ENCODE assay signal across 11 mouse cellular contexts in genomic region chr5:73244403-73244802, GRCm38 (mm10). TPM values are rescaled to one million over a fixed set of nuclear protein-coding genes. Genes with fewer than 3 reads are reported as not detected.
DNase-seq lines count a peak whose midpoint lies in the region; TF ChIP-seq lines count a peak whose summit lies in the region.
"Had no signal": no experiment of that assay in that cellular context is flagged by ENCODE, and none has a peak within 500 bp of the region (broad histone marks: within the 10 kb centered on the region; RNA-seq: fewer than 3 reads in every experiment).

No protein-coding gene starts in this region.

- no peak overlapping the region for H3K27ac ChIP-seq in heart, embryonic 10.5 days
- no peak overlapping the region for H3K27ac ChIP-seq in kidney, adult 2 months (ENCODE audit: insufficient read depth, low read depth, low read length)
- H3K27ac ChIP-seq: heart, adult 2 months; limb, embryonic 13.5 days had no signal

- H3K36me3 ChIP-seq in heart, embryonic 10.5 days, result peaks cover 2% of the 10 kb centered on the region; the same call in 1 of the 2 replicates
- H3K36me3 ChIP-seq in kidney, adult 2 months (ENCODE audit: control insufficient read depth, insufficient read depth, low read length), result no peaks in the 10 kb centered on the region
- H3K36me3 ChIP-seq: limb, embryonic 13.5 days had no signal

- peak; percentile 39 to 49 for DNase-seq in heart, postnatal 10 days
- no peak for DNase-seq in heart, embryonic 10.5 days (ENCODE audit: low spot score)
- peak; percentile 32 for DNase-seq in right cerebral cortex, postnatal 14 days
- no peak for DNase-seq in right cerebral cortex, postnatal 36 days (ENCODE audit: low spot score in 2 of 2)
- peak; percentile 65 for DNase-seq in lung, postnatal 14 days
- DNase-seq in kidney, adult 18-20 months, result no peak
- DNase-seq in kidney, adult 2 months, result no peak
- DNase-seq: heart, adult 2 months; kidney, adult 9 months; layer of hippocampus, adult 9-11 months had no signal

- H3K9me3 ChIP-seq in heart, embryonic 10.5 days, result no peaks in the 10 kb centered on the region
- H3K9me3 ChIP-seq: limb, embryonic 13.5 days had no signal

- H3K4me3 ChIP-seq in heart, embryonic 10.5 days, result no peak overlapping the region
- H3K4me3 ChIP-seq in kidney, adult 2 months (ENCODE audit: insufficient read depth, low read depth, low read length), result no peak overlapping the region
- H3K4me3 ChIP-seq: heart, adult 2 months; limb, embryonic 13.5 days had no signal

- TF ChIP-seq POLR2A in kidney, adult 2 months (IDR thresholded peaks at IDR 0.05; ENCODE audit: low read depth, low read length), result no peak

- no peaks in the 10 kb centered on the region for H3K27me3 ChIP-seq in heart, embryonic 10.5 days (ENCODE audit: insufficient read depth, poor library complexity, severe bottlenecking)
- no peaks in the 10 kb centered on the region for H3K27me3 ChIP-seq in kidney, adult 2 months (replicated peaks; ENCODE audit: control insufficient read depth, insufficient read depth, low read length)
- H3K27me3 ChIP-seq: limb, embryonic 13.5 days had no signal

- WGBS in heart, embryonic 10.5 days, result 80% methylated on average over 13 of the region's 13 CpGs
- 80% methylated on average over 13 of the region's 13 CpGs for WGBS in kidney, adult 2 months

- TF ChIP-seq CTCF in kidney, adult 2 months (conservative IDR thresholded peaks at IDR 0.05; ENCODE audit: insufficient read depth, insufficient read length, low read depth, low read length), result no peak

- intact Hi-C loops in heart, postnatal 10 days (cut with DNase I), result no loop called here

- H3K4me1 ChIP-seq in heart, embryonic 10.5 days, result peaks cover 27% of the 10 kb centered on the region
- H3K4me1 ChIP-seq in kidney, adult 2 months (ENCODE audit: control insufficient read depth, insufficient read depth, low read length), result no peaks in the 10 kb centered on the region

RNA-seq across cellular contexts. Expression of gene Fryl, which starts 12.0 kb away (rescaled TPM):
- 10 to 100 TPM; 47.4 to 51.3 TPM for total RNA-seq in heart, postnatal 10 days (2021)
- polyA plus RNA-seq in heart, embryonic 10.5 days (2016; fragmentation: Nextera tagmentation; extraction: Ambion mirVana), result 27.7 and 32.6 TPM in 2 replicates
- polyA plus RNA-seq in kidney, adult 2 months (2012; rRNA removed), result 29.9 and 33.4 TPM in 2 replicates

RNA-seq across cellular contexts. Expression of gene Ociad1, which starts 48.2 kb away (rescaled TPM):
- total RNA-seq in heart, postnatal 10 days (2021), result 100 to 1,000 TPM; 264 TPM
- polyA plus RNA-seq in heart, embryonic 10.5 days (2016; fragmentation: Nextera tagmentation; extraction: Ambion mirVana), result 169 and 198 TPM in 2 replicates
- polyA plus RNA-seq in kidney, adult 2 months (2012; rRNA removed), result 65.6 and 75.6 TPM in 2 replicates

Comparison
In these comparisons a context has a peak if more than half of its experiments do, and no peak if none do; other contexts are left out.
1. DNase-seq: peak in heart, postnatal 10 days (2 of 2), right cerebral cortex, postnatal 14 days (single experiment) and lung, postnatal 14 days (single experiment); none in heart, embryonic 10.5 days (single experiment), right cerebral cortex, postnatal 36 days (0 of 2), kidney, adult 18-20 months (single experiment) and kidney, adult 2 months (single experiment).